Mouse (Mus musculus): ENCODE data around the gene Pcyox1.
"Not testable (repeated sequence)": the region's sequence is repeated elsewhere in the genome, so short reads cannot be mapped to it uniquely, and the experiment has no call there.

Gene Pcyox1

GRCm38 (mm10) chr6:86395969-86396368, 985 bp downstream of the Pcyox1 start:
- DNase-seq: no peak

- no peak for DNase-seq
Measured at GRCm38 (mm10) chr6:86395021-86395420, 1.9 kb downstream of the Pcyox1 start.

GRCm38 (mm10) chr6:86394078-86394720, 2.8 kb downstream of the Pcyox1 start:
- DNase-seq: no peak

GRCm38 (mm10) chr6:86393187-86393586, 3.8 kb downstream of the Pcyox1 start:
- no peak for DNase-seq

GRCm38 (mm10) chr6:86391326-86391725, 5.6 kb downstream of the Pcyox1 start:
- DNase-seq: no peak

GRCm38 (mm10) chr6:86388461-86388860, 8.5 kb downstream of the Pcyox1 start:
- peak; percentile 50 for DNase-seq

- peak; percentile 83 for DNase-seq
Measured at GRCm38 (mm10) chr6:86387313-86387712, 9.6 kb downstream of the Pcyox1 start.

- DNase-seq: no peak
Measured at GRCm38 (mm10) chr6:86385362-86386104, 11.4 kb downstream of the Pcyox1 start.

GRCm38 (mm10) chr6:86384692-86385091, 12.3 kb downstream of the Pcyox1 start:
- no peak for DNase-seq

GRCm38 (mm10) chr6:86383370-86383769, 13.6 kb downstream of the Pcyox1 start:
- DNase-seq: no peak

GRCm38 (mm10) chr6:86382551-86382950, 14.4 kb downstream of the Pcyox1 start:
- DNase-seq: no peak

GRCm38 (mm10) chr6:86380112-86380511, 16.8 kb downstream of the Pcyox1 start:
- not testable (repeated sequence) for DNase-seq

GRCm38 (mm10) chr6:86378341-86378740, 18.6 kb downstream of the Pcyox1 start:
- DNase-seq: no peak

- DNase-seq: no peak
Measured at GRCm38 (mm10) chr6:86373556-86373955, 23.4 kb downstream of the Pcyox1 start.

GRCm38 (mm10) chr6:86371950-86372516, 24.9 kb downstream of the Pcyox1 start:
- DNase-seq: no peak

GRCm38 (mm10) chr6:86371340-86371911, 25.5 kb downstream of the Pcyox1 start:
- peak; percentile 97 for DNase-seq

GRCm38 (mm10) chr6:86370764-86371339, 26.1 kb downstream of the Pcyox1 start, which contains the start of gene Snrpg:
TSS of gene Snrpg (plus strand) at chr6:86371304.
- no peak for DNase-seq

- no peak for DNase-seq
Measured at GRCm38 (mm10) chr6:86370093-86370713, 26.8 kb downstream of the Pcyox1 start.

GRCm38 (mm10) chr6:86368479-86368878, 28.5 kb downstream of the Pcyox1 start:
- DNase-seq: no peak

- DNase-seq: no peak
Measured at GRCm38 (mm10) chr6:86366853-86367249, 30.1 kb downstream of the Pcyox1 start.

- peak; percentile 72 for DNase-seq
Measured at GRCm38 (mm10) chr6:86366125-86366852, 30.7 kb downstream of the Pcyox1 start.
